Mouse (Mus musculus) brain, adult 2 months (tissue): ENCODE measurements around the gene Kmt2e.

Source experiments
- DNase-seq: peaks from one replicate; pipeline ENCODE4 v3.0.0; 2011; ENCODE audit warnings: low read depth, low spot score

The Kmt2e gene

GRCm38 (mm10) chr5:23410040-23410717 is 24.1 kb upstream of the Kmt2e start:
- DNase-seq, result no peak

GRCm38 (mm10) chr5:23410718-23411101 is 23.5 kb upstream of the Kmt2e start:
- no peak for DNase-seq

GRCm38 (mm10) chr5:23411640-23412039 is 22.6 kb upstream of the Kmt2e start:
- DNase-seq, result peak; percentile 61

GRCm38 (mm10) chr5:23412247-23412948 is 21.8 kb upstream of the Kmt2e start:
- no peak for DNase-seq

- DNase-seq, result no peak
Measured at GRCm38 (mm10) chr5:23413058-23413457, 21.2 kb upstream of the Kmt2e start.

GRCm38 (mm10) chr5:23413575-23414470 is 20.4 kb upstream of the Kmt2e start:
- peak; percentile 48 for DNase-seq

- no peak for DNase-seq
Measured at GRCm38 (mm10) chr5:23414490-23415126, 19.6 kb upstream of the Kmt2e start.

GRCm38 (mm10) chr5:23415571-23416285 is 18.5 kb upstream of the Kmt2e start:
- peak; percentile 86 for DNase-seq

GRCm38 (mm10) chr5:23416286-23416643 is 18.0 kb upstream of the Kmt2e start:
- DNase-seq, result peak; percentile 48

GRCm38 (mm10) chr5:23417716-23418115 is 16.5 kb upstream of the Kmt2e start:
- DNase-seq, result no peak

GRCm38 (mm10) chr5:23418147-23418781 is 16.0 kb upstream of the Kmt2e start:
- peak; percentile 94 for DNase-seq

GRCm38 (mm10) chr5:23418797-23419595 is 15.2 kb upstream of the Kmt2e start:
- DNase-seq, result peak; percentile 44

GRCm38 (mm10) chr5:23419616-23420170 is 14.5 kb upstream of the Kmt2e start:
- no peak for DNase-seq

- DNase-seq, result no peak
Measured at GRCm38 (mm10) chr5:23420410-23420809, 13.8 kb upstream of the Kmt2e start.

GRCm38 (mm10) chr5:23421440-23421839 is 12.8 kb upstream of the Kmt2e start:
- DNase-seq, result no peak

- DNase-seq, result no peak
Measured at GRCm38 (mm10) chr5:23423036-23423435, 11.2 kb upstream of the Kmt2e start.

GRCm38 (mm10) chr5:23427501-23427900 is 6.7 kb upstream of the Kmt2e start:
- no peak for DNase-seq

GRCm38 (mm10) chr5:23431070-23431864 is 3.0 kb upstream of the Kmt2e start:
- DNase-seq, result no peak
